Mouse (Mus musculus): Measurements from ENCODE around the gene Ahcy. TPM values are rescaled to one million over a fixed set of nuclear protein-coding genes. Genes with fewer than 3 reads are reported as not detected.
"Not testable (repeated sequence)": the region's sequence is repeated elsewhere in the genome, so short reads cannot be mapped to it uniquely, and the experiment has no call there.

Ahcy gene
- 53.9 and 57.0 TPM in 2 replicates for polyA plus RNA-seq (2015; fragmentation: Nextera tagmentation; extraction: Ambion mirVana)

GRCm38 (mm10) chr2:155073978-155074765 lies at the start of gene Ahcy:
TSS of gene Ahcy (minus strand) at chr2:155074497.
- Histone ChIP-seq H3K4me2 (peak within 1 kb of the TSS; percentile 76), H3K9me3 (replicated peaks) (no peaks in the 10 kb centered on the region), H3K27ac (peak within 1 kb of the TSS; percentile 77), H3K4me1 (peaks cover 29% of the 10 kb centered on the region), H3K27me3 (no peaks in the 10 kb centered on the region), H3K4me3 (peak within 1 kb of the TSS; percentile 71), H3K36me3 (ENCODE audit: poor library complexity, severe bottlenecking) (no peaks in the 10 kb centered on the region), H3K9ac (peak within 1 kb of the TSS; percentile 88)
- under 1% methylated on average over 56 of the region's 56 CpGs for WGBS
- peak; percentile 97 for ATAC-seq

GRCm38 (mm10) chr2:155115216-155115830 lies 41.0 kb upstream of the Ahcy start:
- Histone ChIP-seq H3K9me3 (replicated peaks) (0 out of 2 replicates have a peak, but pooled peaks cover 4% of the 10 kb centered on the region), H3K9ac (no peak overlapping the region), H3K4me3 (no peak overlapping the region), H3K36me3 (ENCODE audit: poor library complexity, severe bottlenecking) (no peaks in the 10 kb centered on the region), H3K27ac (no peak overlapping the region), H3K4me2 (no peak overlapping the region), H3K27me3 (no peaks in the 10 kb centered on the region), H3K4me1 (no peaks in the 10 kb centered on the region)
- 77% methylated on average over 7 of the region's 7 CpGs for WGBS
- ATAC-seq: no peak

DNA sequence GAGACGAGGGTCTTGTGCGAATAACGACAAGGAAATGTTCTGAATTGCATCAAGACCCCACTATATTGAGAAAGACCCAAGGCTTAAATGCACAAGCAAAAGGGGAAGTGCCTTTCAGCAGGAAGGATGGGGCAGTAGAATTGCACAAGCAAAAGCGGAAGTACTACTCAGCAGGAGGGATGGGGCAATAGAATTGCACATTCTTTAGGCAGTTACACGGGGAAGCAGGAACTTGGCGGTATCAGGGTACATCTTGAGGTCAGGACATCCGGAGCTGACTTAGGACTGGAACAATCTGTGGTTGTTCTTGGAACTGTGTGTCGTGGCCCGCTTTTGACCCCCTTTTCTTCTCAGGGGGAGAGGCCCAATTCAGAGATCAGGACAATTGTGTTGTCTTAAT lies 33.0 kb upstream of the Ahcy start:
- WGBS: 86% methylated on average over 9 of the region's 9 CpGs
- not testable (repeated sequence) for H3K27me3 ChIP-seq; H3K36me3 ChIP-seq (ENCODE audit: poor library complexity, severe bottlenecking); H3K9me3 ChIP-seq (replicated peaks); H3K4me3 ChIP-seq; H3K4me1 ChIP-seq; H3K27ac ChIP-seq; H3K4me2 ChIP-seq; ATAC-seq; H3K9ac ChIP-seq

GRCm38 (mm10) chr2:155103607-155104006 lies 29.3 kb upstream of the Ahcy start:
- H3K9ac ChIP-seq: no peak overlapping the region
- no peak overlapping the region for H3K4me3 ChIP-seq
- H3K27me3 ChIP-seq: no peaks in the 10 kb centered on the region
- WGBS: 79% methylated on average over 6 of the region's 6 CpGs
- ATAC-seq: no peak
- no peaks in the 10 kb centered on the region for H3K4me1 ChIP-seq
- H3K4me2 ChIP-seq: no peak overlapping the region
- no peaks in the 10 kb centered on the region for H3K9me3 ChIP-seq (replicated peaks)
- H3K36me3 ChIP-seq (ENCODE audit: poor library complexity, severe bottlenecking): no peaks in the 10 kb centered on the region
- H3K27ac ChIP-seq: no peak overlapping the region

DNA sequence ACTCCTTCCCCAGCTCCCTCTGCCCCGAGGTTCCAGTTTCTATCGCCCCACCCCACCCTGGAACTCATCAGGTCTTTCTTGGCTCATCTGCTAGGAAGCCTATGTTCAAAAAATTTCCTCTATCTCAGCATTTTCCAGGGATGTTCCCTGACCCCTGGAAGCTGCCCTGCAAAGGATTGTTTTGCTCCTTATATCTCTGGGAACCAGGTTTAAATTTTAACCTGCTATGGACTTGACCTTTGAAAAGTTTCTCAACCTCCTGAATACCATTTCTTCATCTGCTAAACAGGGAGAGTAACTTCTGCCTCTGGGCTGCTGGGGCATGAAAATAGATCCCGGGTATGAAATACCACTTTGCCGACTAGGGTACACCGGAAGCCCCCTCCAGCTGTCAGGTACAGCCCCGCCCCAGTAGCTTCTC lies 27.5 kb upstream of the Ahcy start:
- no peak overlapping the region for H3K4me2 ChIP-seq
- H3K4me1 ChIP-seq: no peaks in the 10 kb centered on the region
- no peaks in the 10 kb centered on the region for H3K36me3 ChIP-seq (ENCODE audit: poor library complexity, severe bottlenecking)
- WGBS: 74% methylated on average over 6 of the region's 6 CpGs
- no peak for ATAC-seq
- no peak overlapping the region for H3K4me3 ChIP-seq
- H3K27me3 ChIP-seq: no peaks in the 10 kb centered on the region
- H3K9ac ChIP-seq: no peak overlapping the region
- no peaks in the 10 kb centered on the region for H3K9me3 ChIP-seq (replicated peaks)
- H3K27ac ChIP-seq: no peak overlapping the region

DNA sequence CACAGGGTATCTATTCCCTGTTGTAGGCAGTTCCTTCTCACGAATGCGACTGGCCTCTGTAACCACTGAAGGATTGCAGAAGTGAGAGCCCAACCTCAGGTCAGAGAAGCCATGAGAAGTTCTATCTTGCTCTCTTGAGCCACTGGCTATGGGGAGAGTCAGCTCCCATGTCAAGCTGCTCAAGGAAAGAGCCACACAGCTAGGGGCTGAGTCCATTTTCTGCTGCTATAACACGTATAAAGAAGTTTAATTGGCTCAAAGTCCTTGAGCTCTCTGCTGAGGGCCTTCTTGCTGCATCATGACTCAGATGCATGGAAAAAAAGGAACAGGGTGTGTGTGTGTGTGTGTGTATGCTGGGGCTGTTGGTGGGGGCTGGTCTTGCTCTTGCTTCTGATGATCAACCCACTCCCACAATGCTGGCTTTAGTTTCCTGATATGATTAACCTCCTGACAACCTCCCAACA lies 26.5 kb upstream of the Ahcy start:
- H3K27me3 ChIP-seq: no peaks in the 10 kb centered on the region
- H3K27ac ChIP-seq: no peak overlapping the region
- H3K4me1 ChIP-seq: no peaks in the 10 kb centered on the region
- no peak for ATAC-seq
- H3K9me3 ChIP-seq (replicated peaks): no peaks in the 10 kb centered on the region
- no peak overlapping the region for H3K4me3 ChIP-seq
- H3K9ac ChIP-seq: no peak overlapping the region
- no peaks in the 10 kb centered on the region for H3K36me3 ChIP-seq (ENCODE audit: poor library complexity, severe bottlenecking)
- no peak overlapping the region for H3K4me2 ChIP-seq
- 80% methylated on average over 3 of the region's 3 CpGs for WGBS

- no peaks in the 10 kb centered on the region for H3K4me1 ChIP-seq
- H3K27me3 ChIP-seq: no peaks in the 10 kb centered on the region
- H3K4me2 ChIP-seq: no peak overlapping the region
- no peak overlapping the region for H3K27ac ChIP-seq
- no peak for ATAC-seq
- no peak overlapping the region for H3K4me3 ChIP-seq
- no peak overlapping the region for H3K9ac ChIP-seq
- H3K9me3 ChIP-seq (replicated peaks): no peaks in the 10 kb centered on the region
- no peaks in the 10 kb centered on the region for H3K36me3 ChIP-seq (ENCODE audit: poor library complexity, severe bottlenecking)
- 90% methylated on average over 14 of the region's 14 CpGs for WGBS
Observed at GRCm38 (mm10) chr2:155099994-155100795, 25.9 kb upstream of the Ahcy start.

- WGBS: 73% methylated on average over 7 of the region's 7 CpGs
- no peak for ATAC-seq
- H3K4me1 ChIP-seq: no peaks in the 10 kb centered on the region
Observed at GRCm38 (mm10) chr2:155099421-155099820, 25.1 kb upstream of the Ahcy start.

GRCm38 (mm10) chr2:155098720-155099380 lies 24.6 kb upstream of the Ahcy start:
- 86% methylated on average over 9 of the region's 9 CpGs for WGBS
- H3K36me3 ChIP-seq (ENCODE audit: poor library complexity, severe bottlenecking): no peaks in the 10 kb centered on the region
- H3K9me3 ChIP-seq (replicated peaks): no peaks in the 10 kb centered on the region
- H3K27me3 ChIP-seq: no peaks in the 10 kb centered on the region
- no peak overlapping the region for H3K27ac ChIP-seq
- H3K4me3 ChIP-seq: no peak overlapping the region
- H3K4me1 ChIP-seq: no peaks in the 10 kb centered on the region
- H3K4me2 ChIP-seq: no peak overlapping the region
- no peak for ATAC-seq
- no peak overlapping the region for H3K9ac ChIP-seq

More at GRCm38 (mm10) chr2:155099421-155099820, 25.1 kb upstream of the Ahcy start:
- Histone ChIP-seq H3K9me3 (replicated peaks) (no peaks in the 10 kb centered on the region), H3K4me3 (no peak overlapping the region), H3K9ac (no peak overlapping the region), H3K27me3 (no peaks in the 10 kb centered on the region), H3K4me2 (no peak overlapping the region), H3K27ac (no peak overlapping the region), H3K36me3 (ENCODE audit: poor library complexity, severe bottlenecking) (no peaks in the 10 kb centered on the region)

DNA sequence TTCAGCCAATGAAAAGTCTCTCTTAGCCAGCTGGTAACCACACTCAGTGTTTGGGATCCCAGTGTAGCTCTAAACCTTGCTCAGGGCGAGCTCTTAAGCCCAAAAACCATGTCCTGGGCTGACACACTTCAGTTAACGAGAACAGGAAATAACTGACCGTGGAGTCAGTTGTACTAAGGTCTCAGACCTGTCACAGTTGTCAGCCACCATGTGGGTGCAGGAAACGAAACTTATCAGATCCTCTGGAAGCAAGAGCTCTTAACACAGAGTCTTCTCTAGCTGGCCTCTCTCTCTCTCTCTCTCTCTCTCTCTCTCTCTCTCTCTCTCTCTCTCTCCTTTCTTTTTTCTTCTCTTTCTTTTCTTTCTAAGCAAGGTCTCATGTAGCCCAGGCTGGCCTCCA lies 19.1 kb upstream of the Ahcy start:
- no peaks in the 10 kb centered on the region for H3K4me1 ChIP-seq
- no peaks in the 10 kb centered on the region for H3K27me3 ChIP-seq
- no peak overlapping the region for H3K9ac ChIP-seq
- H3K9me3 ChIP-seq (replicated peaks): no peaks in the 10 kb centered on the region
- H3K36me3 ChIP-seq (ENCODE audit: poor library complexity, severe bottlenecking): no peaks in the 10 kb centered on the region
- 57% methylated on average over 4 of the region's 4 CpGs for WGBS
- no peak overlapping the region for H3K4me2 ChIP-seq
- H3K27ac ChIP-seq: no peak overlapping the region
- ATAC-seq: no peak
- no peak overlapping the region for H3K4me3 ChIP-seq

DNA sequence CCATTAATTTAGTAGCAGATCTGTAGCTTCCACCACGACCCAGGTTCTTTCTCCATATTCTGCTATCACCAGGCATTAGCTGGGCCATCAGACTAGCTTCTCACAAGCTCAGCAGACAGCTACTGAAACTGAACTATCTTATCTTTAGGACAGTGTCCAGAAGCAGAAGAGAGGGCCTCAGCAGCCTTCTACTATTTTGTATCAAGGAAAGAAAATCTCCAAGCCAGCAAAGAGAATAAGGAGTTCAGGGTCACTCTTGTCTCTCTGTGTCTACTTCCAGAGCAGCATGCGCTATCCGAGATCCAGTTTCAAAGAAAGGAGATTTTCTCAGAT lies 17.4 kb upstream of the Ahcy start:
- 88% methylated on average over 3 of the region's 3 CpGs for WGBS
- no peak overlapping the region for H3K27ac ChIP-seq
- no peak overlapping the region for H3K9ac ChIP-seq
- no peaks in the 10 kb centered on the region for H3K27me3 ChIP-seq
- H3K4me2 ChIP-seq: no peak overlapping the region
- H3K4me3 ChIP-seq: no peak overlapping the region
- H3K9me3 ChIP-seq (replicated peaks): no peaks in the 10 kb centered on the region
- no peak for ATAC-seq
- no peaks in the 10 kb centered on the region for H3K4me1 ChIP-seq
- no peaks in the 10 kb centered on the region for H3K36me3 ChIP-seq (ENCODE audit: poor library complexity, severe bottlenecking)

All from forebrain, embryonic 13.5 days (tissue).